Mouse (Mus musculus) intestine, embryonic 14.5 days (tissue): ENCODE measurements at regions not wholly inside any gene's neighbourhood (a gene's known extent, or its start where the extent isn't known, plus 50 kb on each side); places are given as distances from the start of the nearest gene placed in this dataset.

ENCODE experiments used
- ATAC-seq: fragments of 200-750 bp; cut with Nextera tagmentation; replicated peaks from 2 replicates; pipeline ENCODE4 v1.8.0; 2017; ENCODE audit warnings: low read depth, moderate number of reproducible peaks, moderate TSS enrichment, moderate library complexity; ENCODE audit not compliant: low FRiP score, low TSS enrichment
- DNase-seq: peaks from one replicate; pipeline ENCODE4 v3.0.0-alpha.2; 2018; ENCODE audit warnings: low spot score
- H3K27ac ChIP-seq: fragments of 300-500 bp; sonication (generic); 2 replicates; pipeline ENCODE4 v1.5.1; 2014; ENCODE audit warnings: low read depth, mild to moderate bottlenecking, control low read depth
- H3K27me3 ChIP-seq: fragments of 300-500 bp; sonication (generic); replicated peaks from 2 replicates; pipeline ENCODE4 v1.6.1; 2014; ENCODE audit warnings: low read length, control low read depth; ENCODE audit not compliant: control insufficient read depth, insufficient read depth
- H3K36me3 ChIP-seq: fragments of 300-500 bp; sonication (generic); 2 replicates; pipeline ENCODE4 v1.6.1; 2014; ENCODE audit warnings: low read length, control low read depth; ENCODE audit not compliant: control insufficient read depth, insufficient read depth
- H3K4me1 ChIP-seq: fragments of 300-500 bp; sonication (generic); replicated peaks from 2 replicates; pipeline ENCODE4 v1.6.1; 2014; ENCODE audit warnings: low read length, control low read depth, mixed read lengths; ENCODE audit not compliant: control insufficient read depth, insufficient read depth
- H3K4me2 ChIP-seq: fragments of 300-500 bp; sonication (generic); 2 replicates; pipeline ENCODE4 v1.6.1; 2014; ENCODE audit warnings: low read length
- H3K4me3 ChIP-seq: fragments of 300-500 bp; sonication (generic); 2 replicates; pipeline ENCODE4 v1.5.1; 2014; ENCODE audit warnings: low read depth, low read length, control low read depth, mixed read lengths
- H3K9ac ChIP-seq: fragments of 300-500 bp; sonication (generic); 2 replicates; pipeline ENCODE4 v1.6.1; 2014; ENCODE audit warnings: mild to moderate bottlenecking, low read length
- H3K9me3 ChIP-seq: fragments of 300-500 bp; sonication (generic); 2 replicates; pipeline ENCODE4 v1.6.1; 2016; ENCODE audit warnings: low read length, control low read depth; ENCODE audit not compliant: control insufficient read depth
- WGBS: fragments of 180-500 bp; shearing (Covaris S2); extraction: QIAGEN DNeasy Blood & Tissue Kit; methylation state at CpG from one replicate; pipeline ENCODE4 v1.1.7; 2014; 5-methylcytosine and 5-hydroxymethylcytosine counted together

GRCm38 (mm10) chr9:113509368-113509767 is 198.7 kb downstream of the Pdcd6ip start:
- Histone ChIP-seq H3K4me2 (no peak overlapping the region), H3K27me3 (no peaks in the 10 kb centered on the region), H3K4me1 (no peaks in the 10 kb centered on the region), H3K36me3 (no peaks in the 10 kb centered on the region), H3K9me3 (no peaks in the 10 kb centered on the region), H3K9ac (no peak overlapping the region), H3K4me3 (no peak overlapping the region), H3K27ac (no peak overlapping the region)
- WGBS: 93% methylated on average over 7 of the region's 7 CpGs
- DNase-seq (no peak), ATAC-seq (no peak)

- WGBS: 86% methylated on average over 3 of the region's 3 CpGs
- no peak for DNase-seq
- H3K9ac ChIP-seq: no peak overlapping the region
- H3K27ac ChIP-seq: no peak overlapping the region
- H3K4me1 ChIP-seq: no peaks in the 10 kb centered on the region
- no peak overlapping the region for H3K4me2 ChIP-seq
- H3K9me3 ChIP-seq: no peaks in the 10 kb centered on the region
- H3K27me3 ChIP-seq: no peaks in the 10 kb centered on the region
- no peaks in the 10 kb centered on the region for H3K36me3 ChIP-seq
- ATAC-seq: no peak
- no peak overlapping the region for H3K4me3 ChIP-seq
Measured at GRCm38 (mm10) chr9:113508821-113509220, 199.2 kb downstream of the Pdcd6ip start.

- ATAC-seq (no peak), DNase-seq (no peak)
- 86% methylated on average over 20 of the region's 20 CpGs for WGBS
- no peak overlapping the region for H3K4me2 ChIP-seq
- H3K9ac ChIP-seq: no peak overlapping the region
- H3K4me1 ChIP-seq: no peaks in the 10 kb centered on the region
- no peak overlapping the region for H3K4me3 ChIP-seq
- no peaks in the 10 kb centered on the region for H3K27me3 ChIP-seq
- H3K27ac ChIP-seq: no peak overlapping the region
- H3K36me3 ChIP-seq: no peaks in the 10 kb centered on the region
- no peaks in the 10 kb centered on the region for H3K9me3 ChIP-seq
Measured at GRCm38 (mm10) chr9:113507561-113508460, 200.2 kb downstream of the Pdcd6ip start.

- Histone ChIP-seq H3K36me3 (no peaks in the 10 kb centered on the region), H3K9me3 (no peaks in the 10 kb centered on the region), H3K27me3 (no peaks in the 10 kb centered on the region), H3K4me2 (no peak overlapping the region), H3K9ac (no peak overlapping the region), H3K27ac (no peak overlapping the region), H3K4me3 (no peak overlapping the region), H3K4me1 (no peaks in the 10 kb centered on the region)
- 79% methylated on average over 5 of the region's 5 CpGs for WGBS
- no peak for ATAC-seq
- DNase-seq: no peak
Measured at GRCm38 (mm10) chr9:113499246-113499645, 208.8 kb downstream of the Pdcd6ip start.

- 53% methylated on average over 7 of the region's 7 CpGs for WGBS
Measured at GRCm38 (mm10) chr9:113496176-113496732, 211.8 kb downstream of the Pdcd6ip start.

GRCm38 (mm10) chr9:113488651-113489050 is 219.4 kb downstream of the Pdcd6ip start:
- WGBS: 78% methylated on average over 6 of the region's 6 CpGs

More at GRCm38 (mm10) chr9:113496176-113496732, 211.8 kb downstream of the Pdcd6ip start:
- no peak for ATAC-seq
- H3K9me3 ChIP-seq: no peaks in the 10 kb centered on the region
- no peak overlapping the region for H3K27ac ChIP-seq
- H3K36me3 ChIP-seq: no peaks in the 10 kb centered on the region
- H3K4me1 ChIP-seq: no peaks in the 10 kb centered on the region
- DNase-seq: no peak
- no peak overlapping the region for H3K9ac ChIP-seq
- no peak overlapping the region for H3K4me3 ChIP-seq
- H3K27me3 ChIP-seq: no peaks in the 10 kb centered on the region
- no peak overlapping the region for H3K4me2 ChIP-seq

GRCm38 (mm10) chr9:113486494-113487081 is 221.5 kb downstream of the Pdcd6ip start:
- DNase-seq: no peak
- Histone ChIP-seq H3K9me3 (no peaks in the 10 kb centered on the region), H3K27me3 (no peaks in the 10 kb centered on the region), H3K36me3 (no peaks in the 10 kb centered on the region), H3K4me3 (no peak overlapping the region), H3K4me1 (no peaks in the 10 kb centered on the region), H3K9ac (no peak overlapping the region), H3K4me2 (no peak overlapping the region), H3K27ac (no peak overlapping the region)
- no peak for ATAC-seq
- 82% methylated on average over 6 of the region's 6 CpGs for WGBS

More at GRCm38 (mm10) chr9:113488651-113489050, 219.4 kb downstream of the Pdcd6ip start:
- Histone ChIP-seq H3K36me3 (no peaks in the 10 kb centered on the region), H3K9ac (no peak overlapping the region), H3K27me3 (no peaks in the 10 kb centered on the region), H3K4me2 (no peak overlapping the region), H3K4me3 (no peak overlapping the region), H3K9me3 (no peaks in the 10 kb centered on the region), H3K27ac (no peak overlapping the region), H3K4me1 (no peaks in the 10 kb centered on the region)
- DNase-seq (no peak), ATAC-seq (no peak)

- Histone ChIP-seq H3K36me3 (no peaks in the 10 kb centered on the region), H3K9me3 (no peaks in the 10 kb centered on the region), H3K27ac (no peak overlapping the region), H3K27me3 (no peaks in the 10 kb centered on the region), H3K4me1 (no peaks in the 10 kb centered on the region), H3K4me2 (no peak overlapping the region), H3K4me3 (no peak overlapping the region), H3K9ac (no peak overlapping the region)
- ATAC-seq: no peak
- WGBS: 86% methylated on average over 3 of the region's 3 CpGs
- no peak for DNase-seq
Measured at GRCm38 (mm10) chr9:113479897-113480296, 228.2 kb downstream of the Pdcd6ip start.
